Mouse (Mus musculus) embryonic facial prominence, embryonic 12.5 days (tissue): Measurements from ENCODE around the gene Ncor2. TPM values are rescaled to one million over a fixed set of nuclear protein-coding genes. Genes with fewer than 3 reads are reported as not detected.
A peak's percentile ranks its signal among the peaks of the same experiment; 100 is the strongest.

Experiments used
- ATAC-seq: fragments of 200-750 bp; cut with Nextera tagmentation; 2 replicates; pipeline ENCODE4 v1.8.0; 2017; ENCODE audit not compliant: insufficient number of reproducible peaks, insufficient read depth, low FRiP score, low TSS enrichment
- H3K27ac ChIP-seq: fragments of 300-500 bp; sonication (generic); 2 replicates; pipeline ENCODE4 v1.5.1; 2016; ENCODE audit warnings: mild to moderate bottlenecking
- H3K27me3 ChIP-seq: fragments of 300-500 bp; sonication (generic); 2 replicates; pipeline ENCODE4 v1.6.1; 2016; ENCODE audit warnings: mild to moderate bottlenecking, moderate library complexity
- H3K36me3 ChIP-seq: fragments of 300-500 bp; sonication (generic); 2 replicates; pipeline ENCODE4 v1.6.1; 2016; ENCODE audit warnings: mild to moderate bottlenecking
- H3K4me1 ChIP-seq: fragments of 300-500 bp; sonication (generic); 2 replicates; pipeline ENCODE4 v1.6.1; 2016
- H3K4me2 ChIP-seq: fragments of 300-500 bp; sonication (generic); replicated peaks from 2 replicates; pipeline ENCODE4 v1.6.1; 2016; ENCODE audit warnings: mild to moderate bottlenecking, moderate library complexity
- H3K4me3 ChIP-seq: fragments of 300-500 bp; sonication (generic); 2 replicates; pipeline ENCODE4 v1.5.1; 2016; ENCODE audit warnings: mild to moderate bottlenecking
- H3K9ac ChIP-seq: fragments of 300-500 bp; sonication (generic); 2 replicates; pipeline ENCODE4 v1.6.1; 2016; ENCODE audit warnings: mild to moderate bottlenecking, moderate library complexity
- H3K9me3 ChIP-seq: fragments of 300-500 bp; sonication (generic); 2 replicates; pipeline ENCODE4 v1.6.1; 2016; ENCODE audit warnings: mild to moderate bottlenecking, moderate library complexity
- WGBS: fragments of 180-500 bp; shearing (Covaris S2); methylation state at CpG from one replicate; pipeline ENCODE4 v1.1.7; 2016; 5-methylcytosine and 5-hydroxymethylcytosine counted together
- polyA plus RNA-seq: library from polyadenylated mRNA; unstranded; fragments of >200 nt; fragmentation: Nextera tagmentation; extraction: Ambion mirVana; gene quantifications from 2 replicates; pipeline ENCODE4 v1.2.1, GENCODE M21; 2016

Ncor2 gene
- polyA plus RNA-seq, 1 experiment from 2014 or later = 31.6 TPM

- H3K27me3 ChIP-seq = no peaks in the 10 kb centered on the region
- no peak overlapping the region for H3K4me3 ChIP-seq
- no peak overlapping the region for H3K9ac ChIP-seq
- no peaks in the 10 kb centered on the region for H3K9me3 ChIP-seq
- peak overlapping the region; percentile 17; the same call in 1 of the 2 replicates for H3K4me2 ChIP-seq
- H3K27ac ChIP-seq = peak overlapping the region; percentile 89
- ATAC-seq = no peak
- no peaks in the 10 kb centered on the region for H3K36me3 ChIP-seq
- H3K4me1 ChIP-seq = peaks cover 63% of the 10 kb centered on the region
- WGBS = 33% methylated on average over 12 of the region's 12 CpGs
These were observed 14.4 kb downstream of the Ncor2 start for GRCm38 (mm10) chr5:125164465-125165167.

DNA sequence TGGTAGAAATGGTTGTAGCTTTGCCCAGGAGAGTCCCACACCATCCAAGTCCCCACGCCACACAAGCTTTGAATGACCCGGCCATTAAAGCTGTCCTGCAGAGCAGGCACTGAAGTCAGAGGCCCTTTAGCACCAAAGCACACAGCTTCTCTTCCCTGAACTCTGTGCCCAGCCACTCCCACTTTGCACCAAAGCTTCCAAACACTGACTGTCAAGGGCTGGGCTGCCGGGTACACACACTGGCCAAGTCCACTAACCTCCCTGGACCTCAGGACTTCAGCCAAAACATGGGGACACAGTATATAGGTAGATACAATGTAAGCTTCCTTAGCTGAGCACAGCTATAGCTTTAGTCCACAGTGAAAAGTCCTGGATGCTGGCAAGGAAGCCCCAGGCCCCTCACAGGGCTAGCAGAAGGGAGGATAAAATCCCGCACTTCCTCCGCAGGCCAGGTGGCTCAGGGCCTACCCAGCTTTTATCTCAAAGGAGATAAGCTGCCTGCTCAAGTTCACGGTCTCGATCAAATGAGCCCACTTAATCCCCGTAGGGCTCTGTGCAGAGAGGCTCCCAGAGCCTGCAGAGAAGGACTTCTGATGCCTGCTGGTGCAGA lies 15.5 kb downstream of the Ncor2 start:
- Histone ChIP-seq H3K27me3 (no peaks in the 10 kb centered on the region), H3K4me1 (peaks cover 70% of the 10 kb centered on the region), H3K4me3 (no peak overlapping the region), H3K9ac (no peak overlapping the region), H3K4me2 (no peak overlapping the region), H3K27ac (peak overlapping the region; percentile 89; the same call in 1 of the 2 replicates), H3K9me3 (no peaks in the 10 kb centered on the region), H3K36me3 (no peaks in the 10 kb centered on the region)
- 47% methylated on average over 8 of the region's 8 CpGs for WGBS
- ATAC-seq = no peak

DNA sequence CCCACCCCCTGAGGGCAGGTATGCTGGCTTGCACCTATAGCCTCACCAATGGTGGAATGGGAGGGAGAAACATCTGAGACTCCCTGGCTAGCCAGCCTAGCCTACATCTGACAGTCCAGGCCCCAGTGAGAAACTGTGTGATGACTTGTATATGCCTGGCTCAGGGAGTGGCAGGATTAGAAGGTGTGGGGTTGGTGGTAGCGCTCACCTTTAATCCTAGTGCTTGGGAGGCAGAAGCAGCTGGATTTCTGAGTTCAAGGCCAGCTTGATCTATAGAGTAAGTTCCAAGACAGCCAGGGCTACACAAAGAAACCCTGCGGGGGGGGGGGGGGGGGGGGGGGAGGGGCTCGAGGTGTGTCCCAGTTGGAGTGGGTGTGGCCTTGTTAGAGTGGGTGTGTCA lies 16.6 kb downstream of the Ncor2 start:
- Histone ChIP-seq H3K27me3 (no peaks in the 10 kb centered on the region), H3K36me3 (no peaks in the 10 kb centered on the region), H3K27ac (no peak overlapping the region), H3K4me2 (no peak overlapping the region), H3K4me3 (no peak overlapping the region), H3K9me3 (no peaks in the 10 kb centered on the region), H3K4me1 (peaks cover 81% of the 10 kb centered on the region), H3K9ac (no peak overlapping the region)
- ATAC-seq = no peak
- 91% methylated on average over 1 of the region's 3 CpGs for WGBS

DNA sequence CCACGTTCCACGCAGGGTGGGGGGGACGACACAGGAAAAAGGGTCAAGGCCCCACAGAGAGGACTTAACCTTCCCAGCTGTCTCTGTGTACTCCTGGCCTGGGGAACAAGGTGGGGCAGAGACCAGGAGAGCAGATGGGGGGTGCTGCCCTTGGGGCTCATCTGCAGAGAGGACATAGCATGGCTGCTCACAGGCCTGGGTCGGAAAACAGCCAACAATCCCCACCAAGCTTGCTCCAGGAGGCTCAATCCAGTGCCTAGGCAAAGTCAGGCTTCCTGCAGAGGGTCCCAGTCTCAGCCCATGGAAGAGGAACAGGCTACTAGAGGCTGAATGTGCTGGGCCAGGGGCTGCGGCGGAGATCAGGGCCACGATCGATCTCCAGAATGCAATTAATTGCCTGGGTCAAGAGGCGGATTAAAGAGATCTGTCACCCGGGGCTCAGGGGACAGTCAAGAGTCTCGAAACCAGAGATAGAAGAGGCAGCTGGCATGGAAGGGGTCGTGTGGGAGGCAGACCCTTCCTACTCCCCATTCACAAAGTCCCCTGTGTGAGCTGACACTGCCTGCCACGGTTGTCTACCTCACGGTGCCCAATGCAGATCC lies 19.1 kb downstream of the Ncor2 start:
- Histone ChIP-seq H3K36me3 (no peaks in the 10 kb centered on the region), H3K27ac (peak overlapping the region; percentile 92), H3K27me3 (no peaks in the 10 kb centered on the region), H3K9ac (no peak overlapping the region), H3K4me2 (peak overlapping the region; percentile 45; the same call in 1 of the 2 replicates), H3K4me1 (peaks cover 92% of the 10 kb centered on the region), H3K9me3 (no peaks in the 10 kb centered on the region), H3K4me3 (no peak overlapping the region)
- no peak for ATAC-seq
- 30% methylated on average over 14 of the region's 14 CpGs for whole genome bisulfite sequencing

DNA sequence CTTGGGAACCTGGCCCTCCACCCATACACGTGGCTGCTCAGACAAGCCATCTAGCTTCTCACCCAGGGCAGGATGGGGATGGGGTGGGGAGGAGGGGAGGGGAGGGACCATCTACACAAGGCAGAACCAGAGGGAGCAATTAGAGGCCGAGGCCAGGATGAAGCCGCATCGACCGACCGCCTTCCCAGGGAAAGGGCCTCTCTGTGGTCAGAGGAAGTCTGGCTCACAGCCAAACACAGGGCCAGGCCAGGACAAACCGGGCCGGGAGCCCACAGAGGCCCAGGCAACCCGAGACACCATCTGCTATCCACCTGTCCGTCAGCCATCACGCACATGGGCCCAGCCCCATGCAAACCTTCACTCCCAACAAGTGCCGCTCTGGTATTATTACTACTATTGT lies 19.7 kb downstream of the Ncor2 start:
- peak overlapping the region; percentile 92 for H3K27ac ChIP-seq
- peak overlapping the region; percentile 55; the same call in 1 of the 2 replicates for H3K9ac ChIP-seq
- no peaks in the 10 kb centered on the region for H3K9me3 ChIP-seq
- 2% methylated on average over 12 of the region's 12 CpGs for WGBS
- H3K4me1 ChIP-seq = peaks cover 90% of the 10 kb centered on the region
- H3K4me2 ChIP-seq = peak overlapping the region; percentile 45
- no peaks in the 10 kb centered on the region for H3K36me3 ChIP-seq
- H3K27me3 ChIP-seq = no peaks in the 10 kb centered on the region
- H3K4me3 ChIP-seq = no peak overlapping the region
- ATAC-seq = peak; percentile 57

DNA sequence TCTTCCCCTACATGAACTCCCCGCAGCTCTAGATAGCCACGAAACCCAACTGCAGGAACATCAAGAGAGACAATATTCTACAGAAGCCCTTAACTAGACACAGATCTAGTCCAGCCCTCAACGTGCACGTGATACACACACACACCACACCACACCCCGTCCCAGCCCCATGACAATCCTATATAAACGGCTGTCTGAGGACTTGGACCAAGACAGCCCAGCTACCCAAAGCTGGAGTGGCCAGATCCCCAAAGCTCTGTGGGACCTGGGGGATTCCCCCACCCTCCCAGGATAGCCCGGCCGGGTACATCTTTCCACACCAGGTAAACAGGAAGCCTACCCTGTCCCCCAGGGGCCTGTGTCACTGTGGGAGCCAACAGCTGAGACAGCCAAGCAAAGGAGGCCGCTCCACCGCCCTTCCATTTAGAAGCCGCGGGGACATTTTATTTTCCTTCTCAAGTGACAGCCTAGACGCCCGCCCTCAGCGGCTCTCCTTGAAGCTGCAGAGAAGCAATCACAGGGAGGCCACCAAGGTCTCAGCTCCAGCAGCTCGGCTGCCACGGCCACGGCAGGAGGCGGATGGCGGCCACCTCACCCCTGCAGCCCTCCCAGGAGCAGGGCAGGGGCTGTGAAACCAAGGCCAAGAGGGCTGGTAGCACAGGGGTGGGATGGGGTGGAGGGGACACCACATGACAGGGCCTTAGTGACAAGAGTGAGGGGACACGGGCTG lies 20.6 kb downstream of the Ncor2 start:
- 7% methylated on average over 21 of the region's 21 CpGs for WGBS
- peaks cover 90% of the 10 kb centered on the region for H3K4me1 ChIP-seq
- H3K4me2 ChIP-seq = peak overlapping the region; percentile 45
- H3K9me3 ChIP-seq = no peaks in the 10 kb centered on the region
- H3K27ac ChIP-seq = peak overlapping the region; percentile 92
- H3K9ac ChIP-seq = peak overlapping the region; percentile 55
- no peaks in the 10 kb centered on the region for H3K27me3 ChIP-seq
- H3K4me3 ChIP-seq = 0 out of 2 replicates have a peak overlapping the region, but pooled peaks have one; percentile 1
- ATAC-seq = no peak
- no peaks in the 10 kb centered on the region for H3K36me3 ChIP-seq

- peak overlapping the region; percentile 92 for H3K27ac ChIP-seq
- ATAC-seq = no peak
- no peaks in the 10 kb centered on the region for H3K36me3 ChIP-seq
- H3K9me3 ChIP-seq = no peaks in the 10 kb centered on the region
- peak overlapping the region; percentile 45; the same call in 1 of the 2 replicates for H3K4me2 ChIP-seq
- H3K4me1 ChIP-seq = peaks cover 90% of the 10 kb centered on the region
- WGBS = 43% methylated on average over 8 of the region's 8 CpGs
- no peak overlapping the region for H3K4me3 ChIP-seq
- no peaks in the 10 kb centered on the region for H3K27me3 ChIP-seq
- H3K9ac ChIP-seq = 0 out of 2 replicates have a peak overlapping the region, but pooled peaks have one; percentile 0
These were observed 21.5 kb downstream of the Ncor2 start for GRCm38 (mm10) chr5:125157375-125158033.

DNA sequence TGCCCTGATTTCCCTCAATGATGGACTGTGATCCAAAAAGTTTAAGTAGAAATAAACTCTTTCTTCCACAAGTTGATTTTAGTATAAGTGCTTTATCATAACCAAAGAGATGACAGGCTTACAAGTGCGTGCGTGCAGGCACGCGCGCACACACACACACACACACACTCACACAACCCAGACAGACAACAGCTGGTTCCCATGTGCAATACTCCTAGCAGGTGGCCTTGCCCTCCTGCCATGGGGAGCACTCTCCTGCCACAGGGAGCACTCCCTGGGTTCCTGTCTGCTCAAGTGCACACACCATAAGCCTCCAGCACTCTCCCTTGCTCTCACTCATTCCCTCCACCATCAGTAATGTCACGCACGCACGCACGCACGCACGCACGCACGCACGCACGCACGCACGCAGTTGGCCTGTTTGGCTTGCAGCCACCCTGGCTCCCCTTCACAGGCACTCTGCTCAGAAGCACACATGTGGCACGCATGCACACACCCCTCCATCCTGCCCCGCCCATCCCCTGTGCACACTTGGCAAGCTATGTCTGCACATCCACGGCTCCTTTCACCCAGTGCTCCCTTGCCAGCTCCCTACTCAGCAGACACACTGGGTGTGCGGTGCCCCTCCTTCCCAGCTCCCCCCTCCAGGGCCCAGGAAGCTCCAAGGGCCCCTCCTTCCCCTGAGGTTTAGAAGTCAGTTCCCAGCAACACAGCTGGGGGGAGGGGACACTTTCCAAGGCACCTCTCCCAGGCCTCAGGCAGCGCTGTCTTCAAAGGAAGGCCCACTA lies 22.4 kb downstream of the Ncor2 start:
- WGBS = 74% methylated on average over 22 of the region's 22 CpGs
- H3K27me3 ChIP-seq = no peaks in the 10 kb centered on the region
- no peak for ATAC-seq
- H3K27ac ChIP-seq = peak overlapping the region; percentile 92
- no peak overlapping the region for H3K4me3 ChIP-seq
- peak overlapping the region; percentile 8; the same call in 1 of the 2 replicates for H3K4me2 ChIP-seq
- H3K9ac ChIP-seq = 0 out of 2 replicates have a peak overlapping the region, but pooled peaks have one; percentile 0
- H3K36me3 ChIP-seq = no peaks in the 10 kb centered on the region
- peaks cover 91% of the 10 kb centered on the region for H3K4me1 ChIP-seq
- no peaks in the 10 kb centered on the region for H3K9me3 ChIP-seq

GRCm38 (mm10) chr5:125155451-125155850 lies 23.6 kb downstream of the Ncor2 start:
- H3K27ac ChIP-seq = no peak overlapping the region
- H3K36me3 ChIP-seq = no peaks in the 10 kb centered on the region
- H3K9ac ChIP-seq = no peak overlapping the region
- ATAC-seq = no peak
- H3K4me2 ChIP-seq = no peak overlapping the region
- 83% methylated on average over 4 of the region's 4 CpGs for WGBS
- H3K27me3 ChIP-seq = no peaks in the 10 kb centered on the region
- peaks cover 97% of the 10 kb centered on the region for H3K4me1 ChIP-seq
- no peaks in the 10 kb centered on the region for H3K9me3 ChIP-seq
- H3K4me3 ChIP-seq = no peak overlapping the region

DNA sequence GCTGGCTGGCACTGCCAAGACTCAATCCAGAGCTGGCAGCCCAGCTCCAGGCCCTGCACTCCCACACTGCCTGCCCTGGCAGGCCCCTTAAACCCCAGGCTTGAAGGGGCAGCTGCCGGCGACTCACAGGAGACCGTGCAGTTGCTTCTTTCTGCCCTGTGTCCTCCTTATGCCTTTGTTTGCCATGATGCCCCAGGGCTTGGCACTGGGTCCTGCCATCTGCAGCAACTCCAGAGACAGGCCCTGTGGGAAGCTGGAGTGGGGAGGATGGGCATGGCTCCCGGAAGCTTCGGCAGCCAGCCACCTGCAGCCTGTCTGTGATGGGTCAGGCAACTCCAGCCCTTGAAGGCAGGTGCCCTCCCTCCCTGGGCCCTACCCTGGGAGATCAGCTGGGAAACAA lies 24.0 kb downstream of the Ncor2 start:
- no peaks in the 10 kb centered on the region for H3K36me3 ChIP-seq
- no peak overlapping the region for H3K27ac ChIP-seq
- no peak overlapping the region for H3K4me2 ChIP-seq
- ATAC-seq = no peak
- no peaks in the 10 kb centered on the region for H3K9me3 ChIP-seq
- peaks cover 92% of the 10 kb centered on the region for H3K4me1 ChIP-seq
- H3K4me3 ChIP-seq = no peak overlapping the region
- 80% methylated on average over 5 of the region's 5 CpGs for WGBS
- no peaks in the 10 kb centered on the region for H3K27me3 ChIP-seq
- H3K9ac ChIP-seq = no peak overlapping the region
